Mouse (Mus musculus) forebrain, embryonic 13.5 days (tissue): Measurements from ENCODE around the gene Ninj1. TPM values are rescaled to one million over a fixed set of nuclear protein-coding genes. Genes with fewer than 3 reads are reported as not detected.
A peak's percentile ranks its signal among the peaks of the same experiment; 100 is the strongest.

Experiments
- ATAC-seq: fragments of 200-750 bp; cut with Nextera tagmentation; 2 replicates; pipeline ENCODE4 v1.8.0; 2017
- H3K27ac ChIP-seq: fragments of 300-500 bp; sonication (generic); 2 replicates; pipeline ENCODE4 v1.5.1; 2015; ENCODE audit warnings: inconsistent platforms, mild to moderate bottlenecking, moderate library complexity
- H3K27me3 ChIP-seq: fragments of 300-500 bp; sonication (generic); 2 replicates; pipeline ENCODE4 v1.6.1; 2015; ENCODE audit warnings: mild to moderate bottlenecking, inconsistent platforms
- H3K36me3 ChIP-seq: fragments of 300-500 bp; sonication (generic); 2 replicates; pipeline ENCODE4 v1.6.1; 2015; ENCODE audit warnings: mild to moderate bottlenecking, inconsistent platforms; ENCODE audit not compliant: poor library complexity, severe bottlenecking
- H3K4me1 ChIP-seq: fragments of 300-500 bp; sonication (generic); 2 replicates; pipeline ENCODE4 v1.6.1; 2015; ENCODE audit warnings: inconsistent platforms
- H3K4me2 ChIP-seq: fragments of 300-500 bp; sonication (generic); 2 replicates; pipeline ENCODE4 v1.6.1; 2015; ENCODE audit warnings: inconsistent platforms, mild to moderate bottlenecking, moderate library complexity
- H3K4me3 ChIP-seq: fragments of 300-500 bp; sonication (generic); 2 replicates; pipeline ENCODE4 v1.5.1; 2015; ENCODE audit warnings: mild to moderate bottlenecking, inconsistent platforms
- H3K9ac ChIP-seq: fragments of 300-500 bp; sonication (generic); 2 replicates; pipeline ENCODE4 v1.6.1; 2015; ENCODE audit warnings: mild to moderate bottlenecking, inconsistent platforms
- H3K9me3 ChIP-seq: fragments of 300-500 bp; sonication (generic); replicated peaks from 2 replicates; pipeline ENCODE4 v1.6.1; 2016; ENCODE audit warnings: inconsistent platforms
- whole genome bisulfite sequencing: fragments of 180-500 bp; shearing (Covaris S2); methylation state at CpG from one replicate; pipeline ENCODE4 v1.1.7; 2015; 5-methylcytosine and 5-hydroxymethylcytosine counted together
- polyA plus RNA-seq: library from polyadenylated mRNA; unstranded; fragments of >200 nt; fragmentation: Nextera tagmentation; extraction: Ambion mirVana; gene quantifications from 2 replicates; pipeline ENCODE4 v1.2.1, GENCODE M21; 2015

The Ninj1 gene
- polyA plus RNA-seq, 1 experiment from 2014 or later = 16.7 TPM

DNA sequence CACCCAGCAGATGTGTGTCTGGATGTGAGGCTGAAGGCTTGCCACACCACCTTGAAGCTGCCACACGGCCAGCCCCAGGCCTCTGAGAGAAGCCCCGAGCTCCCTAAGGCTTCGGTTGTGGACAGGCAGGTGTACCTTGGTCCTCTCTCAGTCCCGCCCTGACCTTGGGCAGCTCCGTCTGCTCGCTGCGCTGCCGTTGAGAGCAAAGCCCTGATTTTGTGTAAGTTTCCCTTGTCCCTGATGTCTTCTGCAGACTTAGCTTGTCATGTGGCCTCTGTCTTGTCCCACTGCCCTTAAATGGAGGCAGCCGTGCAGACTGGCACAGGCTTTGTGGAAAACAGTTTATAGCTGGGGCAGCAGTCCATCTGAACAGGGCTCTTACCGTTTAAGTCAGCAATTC lies 33.3 kb upstream of the Ninj1 start:
- H3K36me3 ChIP-seq = no peaks in the 10 kb centered on the region
- ATAC-seq = no peak
- H3K4me2 ChIP-seq = no peak overlapping the region
- peaks cover 6% of the 10 kb centered on the region; the same call in 1 of the 2 replicates for H3K27me3 ChIP-seq
- H3K4me3 ChIP-seq = no peak overlapping the region
- 80% methylated on average over 10 of the region's 10 CpGs for WGBS
- H3K27ac ChIP-seq = no peak overlapping the region
- no peak overlapping the region for H3K9ac ChIP-seq
- H3K9me3 ChIP-seq = no peaks in the 10 kb centered on the region
- no peaks in the 10 kb centered on the region for H3K4me1 ChIP-seq

DNA sequence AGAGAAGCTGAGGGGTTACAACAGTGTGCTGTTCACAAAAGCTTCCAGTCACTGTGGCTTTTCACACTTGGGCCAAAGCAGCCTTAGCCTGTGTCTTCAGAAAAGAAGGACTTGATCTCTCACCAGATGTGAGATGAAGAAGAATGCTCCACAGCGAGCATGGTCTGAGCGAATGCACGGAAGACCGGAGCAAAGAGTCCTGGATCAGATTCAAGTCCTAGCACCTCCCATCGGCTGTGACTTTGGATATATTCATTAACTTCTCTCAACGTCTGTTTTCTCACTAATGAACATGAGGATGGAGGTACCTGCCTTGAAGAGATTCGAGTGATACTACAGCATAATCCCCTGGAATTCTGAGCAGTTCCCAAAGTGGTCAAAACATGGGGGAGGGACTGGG lies 32.7 kb upstream of the Ninj1 start:
- no peak overlapping the region for H3K9ac ChIP-seq
- ATAC-seq = no peak
- no peaks in the 10 kb centered on the region for H3K9me3 ChIP-seq
- H3K27me3 ChIP-seq = 0 out of 2 replicates have a peak, but pooled peaks cover 2% of the 10 kb centered on the region
- H3K4me2 ChIP-seq = no peak overlapping the region
- no peak overlapping the region for H3K4me3 ChIP-seq
- no peaks in the 10 kb centered on the region for H3K4me1 ChIP-seq
- no peak overlapping the region for H3K27ac ChIP-seq
- H3K36me3 ChIP-seq = no peaks in the 10 kb centered on the region
- WGBS = 53% methylated on average over 7 of the region's 7 CpGs

DNA sequence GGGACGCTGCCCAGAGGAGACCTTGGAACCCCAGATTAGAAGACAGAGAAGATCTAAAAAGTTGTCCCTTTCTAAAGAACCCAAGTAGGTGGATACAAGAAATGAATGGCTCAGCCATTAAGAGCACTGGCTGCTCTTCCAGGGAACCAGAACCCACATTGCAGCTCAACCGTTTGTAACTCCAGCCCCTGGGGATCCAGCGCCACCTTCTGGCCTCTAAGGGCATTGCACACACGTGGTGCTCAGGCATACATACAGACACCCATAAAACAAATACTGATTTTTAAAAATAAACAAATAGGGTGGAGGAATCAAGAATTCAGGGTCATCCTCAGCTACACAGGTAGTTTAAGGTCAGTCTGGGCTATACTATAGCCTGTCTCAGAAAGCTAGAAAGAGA lies 30.6 kb upstream of the Ninj1 start:
- no peak overlapping the region for H3K9ac ChIP-seq
- WGBS = 78% methylated on average over 4 of the region's 4 CpGs
- H3K4me1 ChIP-seq = no peaks in the 10 kb centered on the region
- H3K36me3 ChIP-seq = no peaks in the 10 kb centered on the region
- no peak overlapping the region for H3K27ac ChIP-seq
- H3K4me2 ChIP-seq = no peak overlapping the region
- H3K4me3 ChIP-seq = no peak overlapping the region
- no peak for ATAC-seq
- H3K27me3 ChIP-seq = no peaks in the 10 kb centered on the region
- H3K9me3 ChIP-seq = no peaks in the 10 kb centered on the region

DNA sequence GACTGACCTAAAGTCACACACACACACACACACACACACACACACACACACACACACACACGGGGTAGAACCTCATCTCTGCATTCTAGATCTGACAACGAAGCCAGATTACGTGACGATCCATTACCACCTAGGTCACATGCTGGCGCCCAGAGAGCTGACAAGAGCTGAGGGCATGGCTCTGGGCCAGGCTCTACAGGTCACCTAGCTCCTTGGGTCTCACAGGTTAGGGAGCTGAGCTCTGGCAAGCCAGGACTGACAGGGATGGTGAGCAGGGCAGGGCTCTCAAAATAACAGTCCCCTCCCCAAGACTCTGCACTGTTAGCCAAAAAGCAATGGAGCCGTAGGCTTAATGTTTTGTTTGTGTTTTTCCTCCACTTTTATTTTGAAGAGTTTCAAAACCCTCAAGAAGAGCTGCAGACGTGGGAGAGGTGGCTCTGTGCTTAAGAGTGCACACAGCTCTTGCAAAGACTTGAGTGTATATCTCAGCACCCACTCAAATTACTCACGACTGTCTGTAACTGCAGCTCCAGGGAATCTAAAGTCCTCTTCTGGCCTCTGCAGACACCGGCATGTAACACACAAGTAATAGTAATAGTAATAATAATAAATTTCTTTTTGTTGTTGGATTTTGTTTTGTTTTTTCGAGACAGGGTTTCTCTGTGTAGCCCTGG lies 29.1 kb upstream of the Ninj1 start:
- H3K9me3 ChIP-seq = no peaks in the 10 kb centered on the region
- no peaks in the 10 kb centered on the region for H3K4me1 ChIP-seq
- no peak overlapping the region for H3K4me3 ChIP-seq
- no peak for ATAC-seq
- H3K27me3 ChIP-seq = no peaks in the 10 kb centered on the region
- H3K9ac ChIP-seq = no peak overlapping the region
- H3K27ac ChIP-seq = no peak overlapping the region
- 75% methylated on average over 10 of the region's 10 CpGs for WGBS
- no peak overlapping the region for H3K4me2 ChIP-seq
- H3K36me3 ChIP-seq = no peaks in the 10 kb centered on the region

DNA sequence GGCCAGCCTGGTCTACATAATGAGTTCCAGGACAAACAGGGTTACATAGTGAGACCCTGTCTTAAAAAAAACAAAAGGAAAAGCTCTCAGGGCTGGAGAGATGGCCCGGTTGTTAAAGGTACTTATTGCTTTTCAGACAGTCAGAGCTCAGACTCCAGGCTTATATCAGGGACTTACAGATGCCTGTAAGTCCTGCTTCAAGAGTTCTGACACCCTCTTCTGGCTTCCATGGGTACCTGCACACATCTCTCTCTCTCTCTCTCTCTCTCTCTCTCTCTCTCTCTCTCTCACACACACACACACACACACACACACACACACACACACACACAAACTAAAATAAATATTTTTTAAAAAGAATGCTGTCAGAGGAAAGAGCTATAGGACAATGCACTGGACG lies 26.0 kb upstream of the Ninj1 start:
- H3K36me3 ChIP-seq = no peaks in the 10 kb centered on the region
- H3K4me2 ChIP-seq = no peak overlapping the region
- H3K9ac ChIP-seq = no peak overlapping the region
- H3K4me3 ChIP-seq = no peak overlapping the region
- H3K27me3 ChIP-seq = no peaks in the 10 kb centered on the region
- H3K27ac ChIP-seq = no peak overlapping the region
- no peaks in the 10 kb centered on the region for H3K4me1 ChIP-seq
- H3K9me3 ChIP-seq = no peaks in the 10 kb centered on the region
- no peak for ATAC-seq
- 77% methylated on average over 2 of the region's 2 CpGs for WGBS

DNA sequence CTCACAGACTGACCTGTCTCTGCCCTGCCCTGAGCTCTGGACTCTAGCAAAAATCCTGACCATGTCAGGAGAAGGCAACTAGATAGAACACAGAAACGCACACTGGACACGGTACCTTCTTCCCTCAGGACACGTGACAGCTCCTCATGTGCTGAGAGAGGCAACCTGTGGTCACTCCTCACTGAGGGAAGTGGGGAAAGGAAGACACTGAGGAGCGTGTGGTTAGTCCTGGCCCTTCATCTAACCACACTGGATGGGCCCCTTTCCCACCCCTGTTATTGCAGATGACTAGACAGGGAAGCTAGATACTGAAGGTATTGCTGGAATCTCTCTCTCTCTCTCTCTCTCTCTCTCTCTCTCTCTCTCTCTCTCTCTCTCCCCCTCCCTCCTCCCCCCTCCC lies 24.6 kb upstream of the Ninj1 start:
- Histone ChIP-seq H3K36me3 (no peaks in the 10 kb centered on the region), H3K4me3 (no peak overlapping the region)

DNA sequence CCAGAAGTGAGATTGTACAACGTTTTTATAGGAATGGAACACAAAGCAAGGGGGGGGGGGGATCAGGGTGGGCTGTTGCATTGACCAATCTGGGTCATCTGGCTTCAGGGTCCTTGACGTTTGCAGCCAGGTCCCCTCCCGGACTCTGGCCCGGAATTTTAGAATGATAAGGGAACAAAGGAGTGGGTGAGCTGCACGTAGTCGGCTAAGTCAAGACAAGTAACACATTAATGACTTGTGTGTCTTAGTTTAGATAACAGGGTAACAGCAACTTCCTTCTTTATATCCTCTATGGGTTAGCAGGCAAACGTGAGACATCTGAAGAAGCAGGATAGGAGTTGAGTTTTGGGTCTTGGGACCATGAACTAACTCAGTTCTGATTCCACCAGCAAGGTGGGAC lies 23.6 kb upstream of the Ninj1 start:
- WGBS = 86% methylated on average over 7 of the region's 7 CpGs
- ATAC-seq = no peak

More for the DNA sequence above, 24.6 kb upstream of the Ninj1 start:
- Histone ChIP-seq H3K4me2 (no peak overlapping the region), H3K9me3 (no peaks in the 10 kb centered on the region), H3K9ac (no peak overlapping the region), H3K27me3 (no peaks in the 10 kb centered on the region), H3K27ac (no peak overlapping the region), H3K4me1 (no peaks in the 10 kb centered on the region)
- no peak for ATAC-seq
- 78% methylated on average over 4 of the region's 4 CpGs for WGBS

DNA sequence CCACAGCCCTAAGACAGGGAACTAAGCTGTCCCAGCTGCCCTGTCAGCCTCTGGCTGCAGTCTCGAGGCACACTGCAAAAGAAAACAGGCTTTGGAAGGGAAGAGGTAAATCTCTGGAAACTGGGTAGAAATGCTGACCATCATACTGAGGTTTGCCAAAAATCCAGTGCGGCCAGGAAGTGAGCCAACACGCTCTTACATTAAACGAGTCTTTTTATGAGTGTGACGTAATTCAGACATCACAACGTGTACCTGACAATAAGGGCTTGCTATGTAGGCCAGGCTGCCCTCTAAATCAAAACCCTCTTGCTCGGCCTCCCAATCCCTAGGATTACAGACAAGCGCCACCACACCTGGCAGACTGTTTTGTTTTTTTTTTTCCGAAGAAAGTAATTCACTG lies 20.2 kb upstream of the Ninj1 start:
- Histone ChIP-seq H3K36me3 (no peaks in the 10 kb centered on the region), H3K4me1 (no peaks in the 10 kb centered on the region), H3K9me3 (no peaks in the 10 kb centered on the region), H3K27me3 (no peaks in the 10 kb centered on the region), H3K4me3 (no peak overlapping the region), H3K27ac (no peak overlapping the region), H3K4me2 (no peak overlapping the region), H3K9ac (no peak overlapping the region)
- 70% methylated on average over 9 of the region's 9 CpGs for WGBS
- no peak for ATAC-seq

More for the DNA sequence above, 23.6 kb upstream of the Ninj1 start:
- Histone ChIP-seq H3K27ac (no peak overlapping the region), H3K9ac (no peak overlapping the region), H3K4me3 (no peak overlapping the region), H3K9me3 (no peaks in the 10 kb centered on the region), H3K27me3 (no peaks in the 10 kb centered on the region), H3K4me2 (no peak overlapping the region), H3K4me1 (no peaks in the 10 kb centered on the region), H3K36me3 (no peaks in the 10 kb centered on the region)

DNA sequence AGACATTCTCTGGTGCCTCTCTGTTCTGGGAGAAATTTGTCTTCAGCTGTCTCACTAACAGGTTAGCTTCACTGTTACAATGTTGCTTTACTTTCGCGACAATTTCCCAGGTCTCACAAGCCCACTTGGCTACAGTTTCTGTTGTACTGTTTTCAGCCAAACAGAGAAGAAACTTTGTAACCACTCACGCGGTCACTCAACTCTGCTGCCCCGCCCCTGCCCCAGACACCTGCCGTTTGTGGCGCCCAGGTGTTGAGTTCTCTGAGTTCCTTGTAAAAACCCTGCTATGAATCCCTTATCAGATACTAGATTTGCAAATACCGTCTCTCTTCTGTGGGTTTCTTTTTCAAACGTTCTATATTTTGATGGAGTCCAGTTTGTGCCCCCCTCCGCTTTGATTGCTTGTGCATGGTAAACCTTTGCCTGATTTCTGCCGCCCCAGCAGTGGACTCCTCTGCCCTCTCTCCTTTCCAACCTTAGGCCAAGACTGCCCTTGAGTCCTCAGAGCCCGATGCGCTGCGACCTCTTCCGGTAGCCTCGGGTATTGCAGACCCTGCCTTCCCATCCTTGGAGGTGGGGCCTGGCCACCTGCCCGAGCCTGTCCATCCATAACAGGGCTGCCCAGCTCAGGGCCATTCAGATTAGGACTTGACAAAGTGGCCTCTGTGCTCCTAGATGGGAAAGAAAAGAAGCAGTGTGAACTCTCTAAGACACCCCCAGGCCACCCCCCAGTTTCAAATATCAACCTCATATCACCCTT lies 17.7 kb upstream of the Ninj1 start:
- no peak overlapping the region for H3K4me2 ChIP-seq
- no peaks in the 10 kb centered on the region for H3K36me3 ChIP-seq
- H3K4me1 ChIP-seq = peaks cover 13% of the 10 kb centered on the region; the same call in 1 of the 2 replicates
- H3K9ac ChIP-seq = no peak overlapping the region
- no peak overlapping the region for H3K27ac ChIP-seq
- H3K27me3 ChIP-seq = no peaks in the 10 kb centered on the region
- H3K9me3 ChIP-seq = no peaks in the 10 kb centered on the region
- H3K4me3 ChIP-seq = no peak overlapping the region
- WGBS = 21% methylated on average over 17 of the region's 17 CpGs
- peak; percentile 40 for ATAC-seq

DNA sequence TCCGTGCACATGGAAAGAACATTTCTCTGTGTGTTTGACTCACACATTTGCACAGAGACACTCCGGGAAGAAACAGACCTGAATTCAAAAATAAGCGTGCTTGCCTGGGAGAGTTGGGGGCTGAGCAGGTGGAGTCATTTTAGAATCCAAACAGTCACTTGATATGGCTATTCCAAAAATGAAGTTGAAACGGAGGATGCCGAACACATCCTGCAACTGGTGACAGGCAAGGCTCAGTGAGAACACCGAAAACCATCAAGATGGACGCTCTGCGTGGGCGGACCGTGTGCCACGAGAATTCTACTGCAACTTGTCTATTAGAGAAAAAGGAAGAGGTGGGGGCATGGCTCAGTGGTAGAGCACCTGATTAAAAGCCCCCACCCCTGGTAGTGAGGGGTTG lies 16.7 kb upstream of the Ninj1 start:
- Histone ChIP-seq H3K4me1 (peaks cover 13% of the 10 kb centered on the region; the same call in 1 of the 2 replicates), H3K27me3 (no peaks in the 10 kb centered on the region), H3K27ac (no peak overlapping the region), H3K4me2 (no peak overlapping the region), H3K36me3 (no peaks in the 10 kb centered on the region), H3K9me3 (no peaks in the 10 kb centered on the region), H3K4me3 (no peak overlapping the region), H3K9ac (no peak overlapping the region)
- ATAC-seq = no peak
- WGBS = 95% methylated on average over 11 of the region's 11 CpGs

DNA sequence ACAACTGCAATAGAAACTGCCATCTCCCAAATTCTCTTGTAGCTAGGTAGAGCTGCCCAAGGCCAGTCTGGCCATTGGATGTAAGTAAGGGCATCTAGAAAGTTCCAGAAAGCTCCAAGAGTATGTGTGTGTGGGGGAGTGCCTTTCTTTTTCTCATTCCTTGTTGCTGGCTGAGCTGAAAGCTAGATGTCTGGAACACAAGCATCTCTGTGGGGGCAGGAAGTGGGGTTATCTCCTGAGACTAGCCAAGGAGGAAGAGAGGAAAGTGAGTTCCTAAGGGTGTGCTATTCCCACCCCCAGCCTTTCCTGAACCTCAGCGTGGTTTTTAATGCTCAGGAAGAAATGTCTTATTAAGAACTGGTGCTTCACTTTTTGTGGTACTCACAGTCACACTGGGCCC lies 15.6 kb upstream of the Ninj1 start:
- H3K4me3 ChIP-seq = no peak overlapping the region
- no peaks in the 10 kb centered on the region for H3K36me3 ChIP-seq
- H3K9ac ChIP-seq = no peak overlapping the region
- H3K4me1 ChIP-seq = peaks cover 13% of the 10 kb centered on the region; the same call in 1 of the 2 replicates
- no peaks in the 10 kb centered on the region for H3K27me3 ChIP-seq
- 79% methylated on average over 1 of the region's 1 CpGs for WGBS
- H3K9me3 ChIP-seq = no peaks in the 10 kb centered on the region
- ATAC-seq = no peak
- H3K4me2 ChIP-seq = no peak overlapping the region
- peak overlapping the region; percentile 57 for H3K27ac ChIP-seq

DNA sequence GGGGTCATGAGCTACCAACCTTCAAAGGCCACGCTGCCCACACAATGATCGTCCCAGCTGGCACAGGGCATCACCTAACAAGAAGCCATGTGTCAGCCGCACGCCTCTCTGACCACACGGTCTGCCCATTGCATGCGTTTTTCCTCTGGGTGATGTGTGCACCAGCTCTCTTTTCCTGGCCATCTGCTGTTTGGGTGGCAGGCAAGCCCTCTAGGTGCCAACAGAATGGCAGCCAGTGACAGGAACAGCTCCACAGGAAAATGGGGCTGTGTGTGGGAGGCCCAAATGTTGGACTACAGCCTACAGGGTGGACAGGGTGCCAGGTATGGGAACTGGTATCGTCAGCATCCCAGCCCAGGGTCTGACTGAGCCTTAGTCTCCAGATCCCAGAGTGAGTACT lies 14.9 kb upstream of the Ninj1 start:
- Histone ChIP-seq H3K27ac (peak overlapping the region; percentile 57), H3K9me3 (no peaks in the 10 kb centered on the region), H3K9ac (no peak overlapping the region), H3K4me2 (no peak overlapping the region), H3K27me3 (no peaks in the 10 kb centered on the region), H3K4me3 (no peak overlapping the region), H3K4me1 (peaks cover 13% of the 10 kb centered on the region; the same call in 1 of the 2 replicates), H3K36me3 (no peaks in the 10 kb centered on the region)
- WGBS = 72% methylated on average over 7 of the region's 7 CpGs
- peak; percentile 74 for ATAC-seq
